Mouse (Mus musculus) embryo, embryonic 11 days (tissue): Measurements from ENCODE around the gene Mcf2l.

ENCODE experiments used
- DNase-seq: peaks from one replicate; pipeline ENCODE4 v3.0.0-alpha.2; 2015

The Mcf2l gene

GRCm38 (mm10) chr8:12873357-12874046 lies at the start of gene Mcf2l:
Gene Mcf2l, plus strand, starts transcription at chr8:12873806.
- peak; percentile 91 for DNase-seq

GRCm38 (mm10) chr8:12824562-12824961 lies 49.0 kb upstream of the Mcf2l start:
- DNase-seq: no peak

- no peak for DNase-seq
These were observed 48.4 kb upstream of the Mcf2l start for GRCm38 (mm10) chr8:12825236-12825635.

- DNase-seq: no peak
These were observed 47.8 kb upstream of the Mcf2l start for GRCm38 (mm10) chr8:12825686-12826237.

- no peak for DNase-seq
These were observed 46.5 kb upstream of the Mcf2l start for GRCm38 (mm10) chr8:12827124-12827523.

GRCm38 (mm10) chr8:12828298-12828697 lies 45.3 kb upstream of the Mcf2l start:
- no peak for DNase-seq

GRCm38 (mm10) chr8:12829381-12829780 lies 44.2 kb upstream of the Mcf2l start:
- DNase-seq: no peak

- peak; percentile 65 for DNase-seq
These were observed 41.7 kb upstream of the Mcf2l start for GRCm38 (mm10) chr8:12831659-12832589.

- DNase-seq: no peak
These were observed 40.0 kb upstream of the Mcf2l start for GRCm38 (mm10) chr8:12833616-12834015.

- no peak for DNase-seq
These were observed 32.8 kb upstream of the Mcf2l start for GRCm38 (mm10) chr8:12840834-12841233.

- DNase-seq: no peak
These were observed 31.1 kb upstream of the Mcf2l start for GRCm38 (mm10) chr8:12842342-12842995.

GRCm38 (mm10) chr8:12844347-12844950 lies 29.2 kb upstream of the Mcf2l start:
- DNase-seq: no peak

GRCm38 (mm10) chr8:12846447-12846846 lies 27.2 kb upstream of the Mcf2l start:
- no peak for DNase-seq

- no peak for DNase-seq
These were observed 22.4 kb upstream of the Mcf2l start for GRCm38 (mm10) chr8:12851241-12851640.

GRCm38 (mm10) chr8:12856038-12856437 lies 17.6 kb upstream of the Mcf2l start:
- no peak for DNase-seq

- DNase-seq: no peak
These were observed 10.5 kb upstream of the Mcf2l start for GRCm38 (mm10) chr8:12863061-12863460.

GRCm38 (mm10) chr8:12863608-12864007 lies 10.0 kb upstream of the Mcf2l start:
- no peak for DNase-seq

- DNase-seq: peak; percentile 19
These were observed 7.8 kb upstream of the Mcf2l start for GRCm38 (mm10) chr8:12865790-12866189.

GRCm38 (mm10) chr8:12869661-12870060 lies 3.9 kb upstream of the Mcf2l start:
- DNase-seq: no peak

GRCm38 (mm10) chr8:12870656-12871055 lies 3.0 kb upstream of the Mcf2l start:
- DNase-seq: no peak

- DNase-seq: peak; percentile 65
These were observed 2.1 kb upstream of the Mcf2l start for GRCm38 (mm10) chr8:12871461-12871860.

- peak; percentile 16 for DNase-seq
These were observed 636 bp upstream of the Mcf2l start for GRCm38 (mm10) chr8:12872983-12873356.
